Comparison of ENCODE assay signal across 8 mouse cellular contexts in genomic region chr2:28538817-28539128, GRCm38 (mm10). TPM values are rescaled to one million over a fixed set of nuclear protein-coding genes. Genes with fewer than 3 reads are reported as not detected.
DNase-seq lines count a peak whose midpoint lies in the region; ATAC-seq and TF ChIP-seq lines count a peak whose summit lies in the region.
"Had no signal": no experiment of that assay in that cellular context is flagged by ENCODE, and none has a peak within 500 bp of the region (broad histone marks: within the 10 kb centered on the region; RNA-seq: fewer than 3 reads in every experiment).

No protein-coding gene starts in this region.

- TF ChIP-seq EP300 in stomach, postnatal 0 days (optimal IDR thresholded peaks at IDR 0.05), result no peak

- no peaks in the 10 kb centered on the region for H3K9me3 ChIP-seq in neural tube, embryonic 11.5 days (ENCODE audit: control insufficient read depth, low read length)
- H3K9me3 ChIP-seq in embryonic facial prominence, embryonic 15.5 days (replicated peaks), result no peaks in the 10 kb centered on the region
- H3K9me3 ChIP-seq in limb, embryonic 10.5 days (replicated peaks), result no peaks in the 10 kb centered on the region
- H3K9me3 ChIP-seq in stomach, postnatal 0 days (ENCODE audit: control insufficient read depth, low read length), result no peaks in the 10 kb centered on the region

- TF ChIP-seq CTCF in stomach, postnatal 0 days (IDR thresholded peaks at IDR 0.05; ENCODE audit: low read depth), result no peak

- H3K4me3 ChIP-seq in neural tube, embryonic 11.5 days (ENCODE audit: low read depth, low read length), result no peak overlapping the region
- no peak overlapping the region for H3K4me3 ChIP-seq in embryonic facial prominence, embryonic 15.5 days (replicated peaks)
- no peak overlapping the region for H3K4me3 ChIP-seq in limb, embryonic 10.5 days
- H3K4me3 ChIP-seq in stomach, postnatal 0 days (ENCODE audit: low read depth, low read length), result no peak overlapping the region

- H3K4me1 ChIP-seq in neural tube, embryonic 11.5 days (ENCODE audit: control insufficient read depth, insufficient read depth, low read length), result peaks cover 59% of the 10 kb centered on the region
- peaks cover 71% of the 10 kb centered on the region for H3K4me1 ChIP-seq in embryonic facial prominence, embryonic 15.5 days
- peaks cover 69% of the 10 kb centered on the region for H3K4me1 ChIP-seq in limb, embryonic 10.5 days
- peaks cover 23% of the 10 kb centered on the region for H3K4me1 ChIP-seq in stomach, postnatal 0 days (replicated peaks; ENCODE audit: control insufficient read depth, insufficient read depth)

- H3K36me3 ChIP-seq in neural tube, embryonic 11.5 days (ENCODE audit: control insufficient read depth, insufficient read depth, low read length), result peaks cover 4% of the 10 kb centered on the region
- peaks cover 27% of the 10 kb centered on the region for H3K36me3 ChIP-seq in embryonic facial prominence, embryonic 15.5 days
- peaks cover 55% of the 10 kb centered on the region for H3K36me3 ChIP-seq in limb, embryonic 10.5 days
- peaks cover 11% of the 10 kb centered on the region for H3K36me3 ChIP-seq in stomach, postnatal 0 days (ENCODE audit: control insufficient read depth, insufficient read depth, low read length)

- peak overlapping the region; percentile 74; the same call in 1 of the 2 replicates for H3K27ac ChIP-seq in neural tube, embryonic 11.5 days (ENCODE audit: low read depth, low read length)
- peak overlapping the region; percentile 86 for H3K27ac ChIP-seq in embryonic facial prominence, embryonic 15.5 days (replicated peaks)
- H3K27ac ChIP-seq in limb, embryonic 10.5 days, result peak overlapping the region; percentile 75
- H3K27ac ChIP-seq in stomach, postnatal 0 days (replicated peaks), result peak overlapping the region; percentile 69

- H3K4me2 ChIP-seq in neural tube, embryonic 11.5 days (ENCODE audit: low read depth), result no peak overlapping the region
- H3K4me2 ChIP-seq in embryonic facial prominence, embryonic 15.5 days (replicated peaks), result peak overlapping the region; percentile 17
- no peak overlapping the region for H3K4me2 ChIP-seq in stomach, postnatal 0 days (replicated peaks; ENCODE audit: low read depth)

- H3K27me3 ChIP-seq in neural tube, embryonic 11.5 days (ENCODE audit: control insufficient read depth, insufficient read depth, low read length), result no peaks in the 10 kb centered on the region
- H3K27me3 ChIP-seq in embryonic facial prominence, embryonic 15.5 days, result no peaks in the 10 kb centered on the region
- H3K27me3 ChIP-seq in limb, embryonic 10.5 days (ENCODE audit: low read depth, poor library complexity, severe bottlenecking), result no peaks in the 10 kb centered on the region
- H3K27me3 ChIP-seq in stomach, postnatal 0 days (ENCODE audit: control insufficient read depth, insufficient read depth, low read length), result no peaks in the 10 kb centered on the region

- H3K9ac ChIP-seq in neural tube, embryonic 11.5 days (ENCODE audit: low read length), result no peak overlapping the region
- no peak overlapping the region for H3K9ac ChIP-seq in embryonic facial prominence, embryonic 15.5 days
- no peak overlapping the region for H3K9ac ChIP-seq in stomach, postnatal 0 days (ENCODE audit: low read length)

- 18% methylated on average over 1 of the region's 1 CpGs for WGBS in neural tube, embryonic 11.5 days
- WGBS in embryonic facial prominence, embryonic 15.5 days, result 23% methylated on average over 1 of the region's 1 CpGs
- whole genome bisulfite sequencing in limb, embryonic 10.5 days, result 50% methylated on average over 1 of the region's 1 CpGs
- WGBS in stomach, postnatal 0 days, result no CpG with 5 or more reads among the region's 1 CpGs

- no peak for DNase-seq in neural tube, embryonic 11.5 days (ENCODE audit: low spot score)
- DNase-seq in neural tube, embryonic 10.5 days (ENCODE audit: extremely low spot score, low spot score), result no peak
- DNase-seq in limb, embryonic 10.5 days (ENCODE audit: low spot score), result no peak
- no peak for DNase-seq in stomach, postnatal 0 days (ENCODE audit: low spot score)
- no peak for DNase-seq in frontal cortex, postnatal 14 days (ENCODE audit: low spot score in 2 of 2)
- DNase-seq in spleen, postnatal 36 days (ENCODE audit: low spot score in 2 of 2), result no peak

- ATAC-seq in neural tube, embryonic 11.5 days (ENCODE audit: insufficient read depth, low FRiP score, low TSS enrichment), result no peak
- no peak; the same call in 1 of the 2 replicates for ATAC-seq in embryonic facial prominence, embryonic 15.5 days (ENCODE audit: insufficient number of reproducible peaks, low FRiP score, low TSS enrichment, low read depth)
- no peak for ATAC-seq in stomach, postnatal 0 days (ENCODE audit: low FRiP score, low TSS enrichment)

RNA-seq across cellular contexts. Expression of gene Cel, which starts 24.4 kb away (rescaled TPM):
- polyA plus RNA-seq in neural tube, embryonic 11.5 days (2014; fragmentation: Nextera tagmentation; extraction: Ambion mirVana), result not detected in 2 replicates
- 0.08 TPM in 1 of 2 replicates, not detected in the other for polyA plus RNA-seq in embryonic facial prominence, embryonic 15.5 days (2015; fragmentation: Nextera tagmentation; extraction: Ambion mirVana)
- polyA plus RNA-seq in limb, embryonic 10.5 days (2016; fragmentation: Nextera tagmentation; extraction: Ambion mirVana), result not detected in 2 replicates
- polyA plus RNA-seq in stomach, postnatal 0 days (2015; fragmentation: Nextera tagmentation; extraction: Ambion mirVana), result 2.0 and 3.3 TPM in 2 replicates

RNA-seq across cellular contexts. Expression of gene Ralgds, which starts 25.8 kb away (rescaled TPM):
- polyA plus RNA-seq in neural tube, embryonic 11.5 days (2014; fragmentation: Nextera tagmentation; extraction: Ambion mirVana), result 62.8 and 86.7 TPM in 2 replicates
- polyA plus RNA-seq in embryonic facial prominence, embryonic 15.5 days (2015; fragmentation: Nextera tagmentation; extraction: Ambion mirVana), result 69.3 and 70.8 TPM in 2 replicates
- polyA plus RNA-seq in limb, embryonic 10.5 days (2016; fragmentation: Nextera tagmentation; extraction: Ambion mirVana), result 46.7 and 58.9 TPM in 2 replicates
- 23.9 and 26.8 TPM in 2 replicates for polyA plus RNA-seq in stomach, postnatal 0 days (2015; fragmentation: Nextera tagmentation; extraction: Ambion mirVana)

RNA-seq across cellular contexts. Expression of gene Gm10134, which starts 32.9 kb away (rescaled TPM):
- polyA plus RNA-seq in neural tube, embryonic 11.5 days (2014; fragmentation: Nextera tagmentation; extraction: Ambion mirVana), result 1.0 TPM in 1 of 2 replicates, not detected in the other
- polyA plus RNA-seq in embryonic facial prominence, embryonic 15.5 days (2015; fragmentation: Nextera tagmentation; extraction: Ambion mirVana), result 1.7 and 2.2 TPM in 2 replicates
- not detected in 2 replicates for polyA plus RNA-seq in limb, embryonic 10.5 days (2016; fragmentation: Nextera tagmentation; extraction: Ambion mirVana)
- polyA plus RNA-seq in stomach, postnatal 0 days (2015; fragmentation: Nextera tagmentation; extraction: Ambion mirVana), result 5.5 and 6.2 TPM in 2 replicates
- polyA plus RNA-seq: liver, adult 2 months had no signal

RNA-seq across cellular contexts. Expression of gene Gbgt1, which starts 42.1 kb away (rescaled TPM):
- polyA plus RNA-seq in neural tube, embryonic 11.5 days (2014; fragmentation: Nextera tagmentation; extraction: Ambion mirVana), result 0.82 TPM in 1 of 2 replicates, not detected in the other
- polyA plus RNA-seq in embryonic facial prominence, embryonic 15.5 days (2015; fragmentation: Nextera tagmentation; extraction: Ambion mirVana), result 0.95 and 1.2 TPM in 2 replicates
- not detected in 2 replicates for polyA plus RNA-seq in limb, embryonic 10.5 days (2016; fragmentation: Nextera tagmentation; extraction: Ambion mirVana)
- polyA plus RNA-seq in stomach, postnatal 0 days (2015; fragmentation: Nextera tagmentation; extraction: Ambion mirVana), result 1.2 and 1.3 TPM in 2 replicates

RNA-seq across cellular contexts. Expression of gene Gtf3c5, which starts 44.8 kb away (rescaled TPM):
- 39.7 and 43.8 TPM in 2 replicates for polyA plus RNA-seq in neural tube, embryonic 11.5 days (2014; fragmentation: Nextera tagmentation; extraction: Ambion mirVana)
- polyA plus RNA-seq in embryonic facial prominence, embryonic 15.5 days (2015; fragmentation: Nextera tagmentation; extraction: Ambion mirVana), result 45.9 and 47.7 TPM in 2 replicates
- 69.9 and 71.6 TPM in 2 replicates for polyA plus RNA-seq in limb, embryonic 10.5 days (2016; fragmentation: Nextera tagmentation; extraction: Ambion mirVana)
- 13.1 and 14.0 TPM in 2 replicates for polyA plus RNA-seq in stomach, postnatal 0 days (2015; fragmentation: Nextera tagmentation; extraction: Ambion mirVana)
